Mouse (Mus musculus) mouse trophoblast stem cell (cell line): Measurements from ENCODE around the gene Itprid2.
"Not testable (repeated sequence)": the region's sequence is repeated elsewhere in the genome, so short reads cannot be mapped to it uniquely, and the experiment has no call there.

Source experiments
- in situ Hi-C, 2 experiments: fragments of 300-500 bp; cut with MseI, MboI; formaldehyde crosslinking; loops; 2 replicates in 1 of 2; 3 replicates in 1 of 2; pipeline ENCODE4 v1.15.1; 2025

Gene Itprid2

DNA sequence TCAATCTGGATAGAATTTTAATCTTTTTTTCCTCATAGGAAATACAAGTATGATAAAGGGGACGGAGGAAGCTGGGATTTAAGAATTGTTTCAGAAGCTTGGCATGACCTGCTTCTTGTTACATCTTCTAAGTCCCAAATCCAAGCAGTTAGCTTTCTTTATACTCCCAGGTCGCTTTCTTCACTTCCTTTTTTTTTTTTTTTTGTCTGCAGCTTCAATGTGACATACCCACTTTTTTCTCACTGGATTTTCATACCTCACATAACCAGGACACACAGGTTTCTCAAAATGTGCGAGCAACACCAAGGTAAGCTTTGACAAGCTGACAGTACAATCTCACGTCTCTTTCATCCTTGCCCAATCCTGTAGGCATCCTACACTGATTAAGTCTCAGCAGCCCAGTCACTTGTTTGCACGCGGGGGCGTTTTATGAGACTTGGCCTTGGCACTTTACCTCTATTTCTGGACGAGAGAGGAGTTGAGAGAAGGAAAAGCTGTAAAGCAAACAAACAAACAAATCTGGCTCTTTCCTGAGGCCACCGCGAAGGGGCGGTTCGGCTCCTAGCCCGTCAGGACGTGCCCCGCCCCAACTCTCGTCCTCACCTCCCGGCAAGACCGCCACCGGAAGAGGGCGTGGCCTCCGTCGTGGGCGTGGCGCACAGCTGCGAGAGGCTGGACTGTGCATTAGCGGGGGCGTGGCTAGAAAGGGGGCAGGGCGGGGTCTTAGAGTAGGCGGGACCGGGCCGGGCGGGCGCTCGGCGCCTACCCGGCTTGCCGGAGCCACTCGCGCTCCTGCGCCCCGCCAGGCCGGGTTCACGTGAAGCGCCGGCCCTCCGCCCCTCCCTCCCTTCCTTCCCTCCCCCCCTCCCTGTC, at the start of gene Itprid2:
Gene Itprid2 (plus strand): TSS at position 825 of the 873 bp plus-strand sequence.
- in situ Hi-C loops = no loop called here

DNA sequence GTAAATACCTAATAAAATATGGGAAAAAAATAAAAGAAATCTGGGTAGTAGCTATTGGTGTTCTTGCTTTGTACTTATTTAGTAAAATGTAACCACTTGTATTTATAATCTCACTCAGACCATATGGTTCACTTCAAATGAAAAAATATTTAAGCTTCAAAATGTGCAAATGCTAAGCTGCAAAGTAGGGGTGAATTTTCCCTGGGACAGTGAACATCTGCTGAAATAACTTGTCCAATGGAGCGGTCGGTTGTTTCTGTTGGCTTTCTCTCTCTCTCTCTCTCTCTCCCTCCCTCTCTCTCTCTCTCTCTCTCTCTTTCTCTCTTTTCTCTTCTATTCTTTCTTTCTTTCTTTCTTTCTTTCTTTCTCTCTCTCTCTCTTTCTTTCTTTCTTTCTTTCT, 39.0 kb upstream of the Itprid2 start:
- in situ Hi-C loops = no loop called here

DNA sequence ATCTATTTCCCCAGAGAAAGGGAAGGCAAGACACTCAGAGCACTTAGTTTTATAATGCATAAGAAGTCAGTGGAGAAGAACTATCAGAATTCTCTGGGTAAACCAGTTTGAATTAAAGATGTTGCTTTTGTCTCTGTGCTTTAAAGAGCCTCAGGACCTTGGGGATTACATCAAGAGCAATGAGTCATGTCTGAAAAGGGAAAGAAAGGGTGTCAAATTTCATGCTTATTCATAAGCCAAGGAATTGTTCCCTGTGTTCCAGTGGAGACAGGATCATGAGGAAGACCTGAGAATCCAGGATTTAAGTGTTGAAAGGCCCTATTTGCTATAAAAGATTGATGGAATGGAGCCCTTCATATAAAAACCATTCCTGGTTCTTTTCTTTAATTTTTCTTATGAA, 38.1 kb upstream of the Itprid2 start:
- in situ Hi-C loops = no loop called here

DNA sequence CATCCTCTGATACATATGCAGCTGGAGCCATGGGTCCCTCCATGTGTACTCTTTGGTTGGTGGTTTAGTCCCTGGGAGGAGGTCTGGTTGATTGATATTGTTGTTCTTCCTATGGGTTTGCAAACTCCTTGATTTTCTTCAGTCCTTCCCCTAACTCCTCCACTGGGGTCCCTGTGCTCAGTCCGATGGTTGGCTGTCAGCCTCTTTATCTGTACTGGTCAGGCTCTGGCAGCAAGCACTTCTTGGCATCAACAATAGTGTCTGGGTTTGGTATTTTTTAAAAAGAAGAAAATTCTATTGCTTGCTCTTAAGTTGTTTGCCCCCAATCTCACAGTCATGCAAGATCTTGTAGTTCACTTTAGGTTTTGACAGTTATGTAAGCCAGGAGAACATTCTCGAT, 34.0 kb upstream of the Itprid2 start:
- in situ Hi-C loops = not testable (repeated sequence)

DNA sequence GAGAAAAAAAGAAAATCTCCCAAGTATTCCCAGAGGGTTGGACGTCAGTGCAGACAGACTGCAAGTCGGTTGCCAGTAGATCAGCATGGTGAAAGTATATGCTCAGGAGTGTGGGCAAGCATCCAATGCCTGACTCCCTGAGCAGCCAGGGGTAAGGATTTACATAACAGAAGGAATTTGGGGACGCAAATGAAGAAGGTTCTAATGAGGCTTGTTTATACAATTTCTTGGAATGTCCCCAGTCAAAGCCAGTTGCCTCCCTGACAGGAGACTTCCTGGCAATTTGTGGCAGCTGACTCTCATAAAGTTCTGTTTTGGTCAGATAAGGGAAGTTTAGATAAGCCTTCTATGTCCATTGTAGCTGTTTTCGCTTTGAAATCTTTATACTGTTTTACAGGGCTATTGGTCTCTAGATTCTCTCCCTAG, 33.4 kb upstream of the Itprid2 start:
- in situ Hi-C loops = no loop called here

DNA sequence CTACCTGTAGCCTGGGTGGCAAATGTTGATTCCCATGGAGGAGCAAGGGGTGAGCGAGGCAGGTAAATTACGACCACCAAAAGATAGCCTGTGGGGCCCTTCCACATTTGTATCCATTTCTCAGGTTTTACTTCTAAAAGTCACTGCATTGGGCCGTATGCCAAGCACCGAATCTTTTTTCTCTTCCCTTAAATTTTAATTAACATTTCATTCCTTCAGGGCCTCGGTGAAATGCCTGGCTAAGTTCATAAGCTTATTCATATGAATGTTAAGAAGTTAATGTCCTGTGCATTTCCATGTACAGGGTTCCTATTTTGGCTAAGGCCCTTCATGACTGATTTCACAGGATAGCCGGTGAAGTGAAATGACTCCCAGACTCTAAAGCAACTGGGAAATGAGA, 32.8 kb upstream of the Itprid2 start:
- in situ Hi-C loops = no loop called here

DNA sequence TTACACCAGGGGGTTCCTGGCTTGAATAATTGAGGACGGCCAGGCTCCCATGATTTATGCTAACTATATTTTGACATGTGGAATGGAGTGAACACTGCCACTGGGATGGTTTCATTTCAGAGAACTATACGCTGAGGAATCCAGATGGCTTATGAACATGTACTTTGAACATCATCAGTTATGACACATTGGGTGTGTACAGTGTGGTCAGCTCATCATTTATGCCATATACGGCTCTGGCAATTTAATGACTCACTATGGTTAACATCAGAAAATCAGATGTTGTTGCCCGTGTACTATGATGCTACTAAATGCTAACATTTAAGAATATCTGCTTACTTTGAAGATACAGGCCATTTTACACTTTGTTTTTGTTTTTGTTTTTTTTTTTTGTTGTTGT, 31.8 kb upstream of the Itprid2 start:
- in situ Hi-C loops = no loop called here

DNA sequence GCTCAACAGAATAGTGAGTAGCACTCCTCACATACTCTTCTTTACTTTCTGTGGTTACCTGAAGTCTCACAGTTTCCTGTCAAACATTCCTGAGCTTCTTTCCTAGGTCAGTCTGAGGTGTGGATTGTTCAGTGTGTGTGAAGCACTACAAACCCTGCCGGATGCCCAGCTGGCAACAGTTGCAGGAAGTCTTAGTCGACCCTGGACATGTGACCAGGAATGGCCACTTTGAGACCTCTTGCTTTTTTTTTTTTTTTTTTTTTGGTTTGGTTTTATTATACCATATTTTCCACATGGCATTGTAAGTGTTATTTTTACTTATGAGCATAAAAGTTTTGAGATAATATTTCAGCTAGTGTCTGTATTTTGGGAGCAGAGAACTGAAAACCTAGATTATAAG, 29.1 kb upstream of the Itprid2 start:
- in situ Hi-C loops = no loop called here

DNA sequence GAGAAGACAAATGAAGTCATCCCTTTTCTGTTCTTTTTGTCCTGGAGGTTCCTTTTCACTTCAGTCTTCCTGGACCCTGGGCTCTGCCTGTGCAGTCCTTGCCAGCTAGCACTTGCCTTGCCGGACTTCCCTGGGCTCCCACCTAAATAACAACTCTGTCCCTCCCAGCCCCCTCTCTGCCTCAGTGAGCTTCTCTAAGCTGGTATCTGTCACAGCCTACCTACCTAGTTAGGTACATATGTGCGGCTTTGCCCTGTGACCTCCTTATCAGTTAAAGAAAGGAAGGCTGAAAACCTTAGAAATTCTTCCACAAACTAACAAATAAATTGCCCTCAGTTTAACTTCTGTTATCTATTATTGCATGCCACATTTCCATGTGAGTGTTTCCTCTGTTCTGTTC, 28.0 kb upstream of the Itprid2 start:
- in situ Hi-C loops = no loop called here

DNA sequence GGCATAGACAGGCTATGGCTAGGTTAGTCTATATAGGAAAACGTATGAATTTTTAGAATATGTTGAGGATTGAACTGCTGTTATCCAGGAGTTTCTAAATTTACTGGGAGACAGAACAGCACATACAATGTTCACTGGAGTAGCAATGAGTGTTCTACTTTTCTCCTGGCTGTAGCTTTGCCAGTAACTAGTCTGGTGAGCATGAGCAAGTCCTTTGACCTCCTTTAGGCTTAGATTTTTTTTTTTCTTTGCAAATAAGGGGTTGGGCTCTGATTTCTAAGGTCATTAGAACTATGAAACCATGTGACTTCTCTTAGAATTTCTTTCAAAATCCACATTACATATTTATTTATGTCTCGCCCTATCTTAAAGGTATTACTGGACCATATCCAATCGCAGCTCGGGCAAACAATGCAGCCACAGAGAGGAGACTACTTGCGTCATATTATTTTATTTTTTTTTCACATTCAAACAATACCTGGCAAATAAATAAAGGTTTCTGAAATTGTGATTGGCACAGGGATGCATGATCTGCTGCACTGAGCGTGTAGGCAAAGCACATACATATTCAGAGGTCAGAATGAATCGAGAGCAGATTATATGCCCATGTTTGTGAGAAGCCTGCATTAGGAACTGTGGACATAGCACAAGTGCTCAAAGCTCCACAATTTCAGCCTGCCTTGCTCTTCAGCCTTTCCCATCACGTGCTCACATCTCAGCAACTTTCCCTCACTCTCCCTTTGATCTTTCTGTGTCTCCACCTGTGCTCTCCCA, 26.7 kb upstream of the Itprid2 start:
- in situ Hi-C loops = no loop called here

DNA sequence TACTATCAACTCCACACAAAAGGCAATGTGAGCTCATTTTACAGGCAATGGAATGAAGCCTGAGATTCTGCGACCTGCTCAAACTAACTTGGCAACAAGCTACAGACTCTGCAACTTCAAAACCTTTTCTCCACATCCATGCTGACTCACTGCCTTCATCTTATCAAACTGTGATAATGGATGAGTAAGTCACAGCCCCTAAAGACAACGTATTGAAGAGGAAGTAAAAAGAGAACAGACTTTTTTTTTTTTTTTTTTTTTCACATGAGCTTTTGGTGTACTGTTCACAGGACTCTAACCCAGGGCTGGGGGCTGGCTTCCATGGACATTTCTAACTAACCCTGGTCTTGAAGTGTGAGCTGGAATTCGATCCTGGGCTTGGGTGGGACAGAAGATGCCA, 24.3 kb upstream of the Itprid2 start:
- in situ Hi-C loops = no loop called here

DNA sequence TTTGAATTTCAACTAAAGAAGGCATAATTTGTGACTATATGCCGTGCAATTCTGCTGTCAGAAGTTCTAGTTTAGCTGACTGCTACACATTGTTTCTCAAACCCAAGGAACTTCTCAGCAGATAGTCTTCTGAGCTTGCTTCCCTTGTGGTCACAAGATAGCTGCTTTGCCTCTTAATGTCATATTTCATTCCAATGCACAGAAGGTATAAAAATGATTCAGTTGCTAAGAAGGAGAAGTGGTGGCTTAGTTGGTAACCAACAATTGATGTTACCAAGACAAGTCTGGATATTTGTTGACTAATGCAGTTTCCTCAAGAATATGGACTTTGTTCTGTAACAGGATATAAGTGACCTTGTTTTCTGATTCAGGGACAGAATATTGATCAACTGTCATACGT, 17.0 kb upstream of the Itprid2 start:
- in situ Hi-C loops = no loop called here

DNA sequence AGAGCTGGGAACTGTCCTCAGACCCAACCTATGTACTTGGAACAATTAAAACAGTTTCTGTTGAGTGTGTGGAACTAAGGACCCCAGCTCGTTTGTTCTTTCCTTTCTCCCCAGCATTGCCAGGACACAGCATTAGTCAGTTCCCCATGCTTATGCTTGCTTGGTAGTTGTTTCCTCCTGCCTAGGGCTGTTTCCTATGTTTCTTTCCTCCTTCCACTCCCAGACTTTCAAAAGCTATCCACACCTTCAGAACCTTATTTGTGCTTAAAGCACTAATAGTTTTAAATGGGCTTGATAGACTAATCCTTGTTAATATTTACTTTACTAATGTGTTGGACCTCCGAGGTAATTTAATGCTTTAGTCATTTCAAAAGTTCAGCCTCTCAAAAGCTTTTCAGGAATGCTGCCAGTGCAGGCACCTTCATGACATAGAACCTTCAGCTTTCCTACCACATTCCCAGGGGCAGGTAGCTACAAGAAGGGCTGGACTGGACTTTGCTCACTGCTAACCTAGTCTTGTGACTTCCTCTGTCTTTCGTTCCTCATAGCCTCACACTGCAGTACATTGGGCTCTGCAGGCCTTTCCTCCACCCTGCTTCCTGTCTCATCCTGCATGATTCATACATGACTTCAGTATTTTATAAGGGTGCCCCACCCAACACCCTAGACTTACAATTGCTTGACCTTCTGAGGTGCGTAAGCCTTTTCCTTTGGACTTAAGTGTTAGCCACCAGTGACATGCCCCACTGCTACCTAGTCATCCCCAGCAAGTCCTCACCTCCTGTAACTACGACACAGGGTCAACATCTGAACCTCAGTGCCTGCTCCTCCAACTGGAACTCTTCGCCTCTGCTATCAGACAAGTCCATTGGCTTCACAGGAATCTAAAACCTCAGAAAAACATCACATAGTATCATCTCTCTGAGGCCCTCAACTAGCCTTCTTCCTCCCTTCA, 16.3 kb upstream of the Itprid2 start:
- in situ Hi-C loops = no loop called here

DNA sequence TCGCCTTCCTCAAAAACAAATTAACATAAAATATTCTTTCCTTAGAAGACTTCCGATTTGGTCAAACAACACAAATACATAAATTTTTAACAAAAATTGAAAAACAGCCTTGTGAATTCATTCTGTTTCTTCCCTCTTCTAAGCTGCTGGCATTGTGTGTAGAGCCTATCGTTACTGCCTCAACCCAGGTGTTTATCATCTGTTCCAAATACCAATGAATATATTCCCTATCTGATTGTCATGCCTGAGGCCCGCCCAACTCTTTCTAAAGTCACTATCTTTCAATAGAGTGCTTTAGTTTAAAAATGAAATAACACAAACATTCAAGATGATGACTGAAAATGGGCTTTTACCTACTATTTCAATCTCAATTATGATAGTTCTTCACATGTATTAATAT, 11.9 kb upstream of the Itprid2 start:
- in situ Hi-C loops = no loop called here

DNA sequence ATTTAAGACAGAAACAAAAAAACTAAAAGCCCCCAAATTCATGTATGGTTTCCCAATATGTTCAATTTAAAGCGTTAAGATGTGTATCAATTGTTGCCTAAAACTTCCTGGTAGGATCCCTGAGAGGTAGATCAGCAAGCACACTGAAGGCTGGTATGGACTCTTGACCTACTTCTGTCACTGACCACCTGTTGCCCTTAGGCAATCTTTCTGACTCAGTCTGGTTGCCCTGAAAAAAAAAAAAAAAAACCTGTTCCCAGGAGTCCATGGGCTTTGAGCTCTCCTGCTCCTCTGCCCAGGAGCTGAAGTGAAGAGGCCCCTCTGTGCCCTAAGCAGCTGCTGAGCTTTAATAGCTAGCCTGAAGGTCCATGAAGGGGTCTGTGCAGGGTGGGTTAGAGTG, 7.5 kb upstream of the Itprid2 start:
- in situ Hi-C loops = no loop called here

DNA sequence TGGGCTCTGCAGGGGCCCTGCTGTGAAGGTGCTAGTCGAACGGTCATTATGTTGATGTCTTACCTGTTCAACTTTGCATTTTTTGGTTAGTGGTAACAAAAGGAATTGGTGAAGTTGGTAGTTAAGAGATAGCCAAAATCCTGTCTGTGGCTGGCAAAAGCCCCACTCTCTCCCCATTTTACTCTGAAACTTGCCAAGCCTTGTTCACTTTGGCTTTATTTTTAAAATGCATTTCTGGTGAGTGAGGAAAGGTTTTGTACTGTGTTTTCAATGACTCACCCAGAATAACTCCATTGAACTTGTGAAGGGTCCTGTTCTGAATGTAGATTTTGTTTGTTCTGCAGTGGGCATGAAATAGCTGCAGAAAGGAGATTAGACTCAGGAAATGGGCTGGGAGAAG, 4.9 kb upstream of the Itprid2 start:
- in situ Hi-C loops = no loop called here

DNA sequence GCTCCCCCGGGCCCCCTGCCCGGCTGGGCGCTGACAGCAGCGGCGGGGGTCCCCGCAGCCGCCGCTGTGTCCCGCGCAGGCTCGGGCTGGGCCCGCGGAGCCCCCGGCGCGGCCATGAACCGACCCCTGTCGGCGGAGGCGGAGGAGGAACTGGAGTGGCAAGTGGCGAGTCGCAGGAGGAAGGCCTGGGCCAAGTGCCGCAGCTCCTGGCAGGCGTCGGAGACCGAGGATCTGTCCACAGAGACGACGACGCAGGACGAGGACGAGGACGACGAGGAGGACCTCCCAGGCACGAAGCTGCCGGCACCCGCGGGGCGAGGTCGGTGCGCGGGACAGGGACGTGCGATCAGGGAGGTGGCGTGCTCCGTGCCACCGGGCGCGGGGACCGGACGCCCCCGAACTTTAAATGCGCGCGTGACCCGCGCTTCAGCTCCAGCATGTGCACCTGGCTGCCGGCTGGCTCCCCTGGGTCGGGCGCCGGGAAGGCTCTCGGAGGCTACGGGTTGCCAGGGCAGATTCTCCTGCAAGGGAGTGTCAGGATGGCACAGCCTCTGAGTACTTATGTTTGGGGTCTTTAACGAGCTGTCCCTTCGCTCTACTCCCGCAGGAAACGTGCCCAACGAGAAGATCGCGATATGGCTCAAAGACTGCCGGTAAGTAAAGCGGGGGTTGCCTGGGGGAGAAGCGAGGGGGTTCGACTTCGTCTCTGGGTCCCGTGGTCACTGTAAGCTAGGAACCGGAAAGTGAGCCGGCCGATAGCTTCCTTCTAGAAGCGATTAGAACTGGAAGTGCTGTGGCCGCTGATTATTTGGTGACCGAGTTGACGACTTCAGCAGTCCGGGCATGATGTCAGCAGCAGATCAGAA, 507 bp downstream of the Itprid2 start:
- in situ Hi-C loops = no loop called here

DNA sequence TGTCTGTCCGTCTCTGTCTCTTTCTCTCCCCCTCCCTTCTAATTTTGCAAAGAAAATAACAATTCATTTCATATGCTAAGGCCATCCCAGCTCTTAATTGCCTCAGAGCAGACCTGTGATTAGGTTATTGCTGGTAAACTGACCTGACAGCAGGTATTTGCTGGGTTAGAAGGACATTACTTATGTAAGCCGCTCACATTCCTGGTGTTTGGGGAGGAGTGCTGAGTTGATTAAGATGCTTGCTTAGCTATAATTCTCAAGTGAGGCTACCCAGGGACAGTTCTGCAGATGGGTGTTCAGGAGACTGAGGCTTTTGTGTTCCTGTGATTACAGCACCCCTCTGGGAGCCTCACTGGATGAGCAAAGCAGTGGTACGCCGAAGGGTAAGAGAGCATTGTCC, 3.8 kb downstream of the Itprid2 start:
- in situ Hi-C loops = no loop called here

DNA sequence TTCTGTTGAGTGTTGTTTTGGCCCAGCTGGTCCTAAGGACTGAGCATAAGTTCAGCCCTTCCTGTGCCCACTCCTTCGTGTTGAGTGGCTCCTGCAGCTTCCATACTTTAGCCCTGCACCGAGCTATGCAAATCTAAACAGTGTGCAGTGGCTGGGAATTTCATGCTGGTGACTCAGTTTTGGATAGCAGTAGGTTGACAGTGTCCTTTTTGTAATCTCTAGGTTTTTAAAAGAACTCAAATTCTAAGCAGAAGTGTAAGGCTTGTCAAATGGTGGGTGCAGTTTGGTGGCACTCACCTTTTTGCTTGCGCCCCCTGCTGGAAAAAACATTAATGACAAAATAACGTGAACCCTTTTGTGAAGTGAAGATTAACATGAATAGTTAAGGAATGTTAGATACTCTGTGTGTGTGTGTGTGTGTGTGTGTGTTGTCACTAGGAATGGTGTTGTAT, 11.1 kb downstream of the Itprid2 start:
- in situ Hi-C loops = loop anchor here in 1 of 2 experiments (5.0 kb wide), 1 partner anchor 134 kb away; no protein-coding TSS in a partner anchor

DNA sequence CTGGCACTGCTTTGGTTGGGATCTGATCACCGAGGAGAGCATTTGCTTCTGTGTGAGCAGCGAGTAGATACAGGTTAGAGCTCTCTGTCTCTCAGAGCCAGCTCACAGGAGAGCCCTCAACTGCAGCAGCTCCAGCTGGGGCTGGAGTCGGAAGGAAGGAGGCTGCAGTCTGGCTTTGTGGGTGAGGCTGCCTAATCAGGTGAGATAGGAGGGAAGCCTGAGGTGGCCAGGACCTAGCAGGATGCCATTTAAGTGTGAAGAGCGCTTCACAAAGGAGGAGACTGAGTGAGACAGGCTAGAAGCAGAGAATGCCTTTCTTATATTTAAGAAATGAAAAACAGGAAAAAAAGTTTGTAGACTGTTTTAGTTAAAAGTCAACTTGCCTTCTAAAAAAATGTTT, 11.9 kb downstream of the Itprid2 start:
- in situ Hi-C loops = loop anchor here in 1 of 2 experiments (5.0 kb wide), 1 partner anchor 135 kb away; no protein-coding TSS in a partner anchor
